Mouse (Mus musculus) CH12F3 (cell line): Measurements from ENCODE around the gene 1700003E16Rik.

ENCODE experiments used
- in situ Hi-C: fragments of 300-500 bp; cut with MboI; formaldehyde crosslinking; loops from 2 replicates; pipeline ENCODE4 v1.14.3; 2020; ENCODE audit warnings: low sequenced_read_pairs

The 1700003E16Rik gene

DNA sequence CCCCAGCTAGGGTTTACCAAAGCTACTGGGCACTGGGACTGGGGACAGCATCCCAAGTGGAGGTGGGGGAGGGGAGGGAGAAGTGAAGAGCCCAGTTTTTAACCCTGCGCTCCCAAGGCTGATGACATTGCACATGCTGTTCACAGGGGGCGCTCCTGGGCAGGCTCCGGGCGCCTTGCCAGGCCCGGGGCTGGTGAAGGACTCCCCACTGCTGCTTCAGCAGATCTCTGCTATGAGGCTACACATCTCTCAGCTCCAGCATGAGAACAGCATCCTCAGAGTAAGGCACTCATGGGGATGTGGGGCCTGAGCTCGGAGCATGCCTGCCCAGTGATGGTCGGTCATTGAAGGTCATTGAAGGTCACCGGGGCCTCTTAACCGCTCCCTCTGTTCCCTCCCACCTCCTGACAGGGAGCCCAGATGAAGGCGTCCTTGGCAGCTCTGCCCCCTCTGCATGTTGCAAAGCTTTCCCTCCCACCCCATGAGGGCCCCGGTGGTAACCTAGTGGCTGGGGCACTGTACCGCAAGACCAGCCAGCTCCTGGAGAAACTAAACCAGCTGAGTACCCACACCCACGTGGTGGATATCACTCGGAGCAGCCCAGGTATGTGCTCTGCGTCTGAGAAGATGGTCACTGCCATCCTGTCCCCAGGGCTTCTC is 41.3 kb downstream of the 1700003E16Rik start:
- in situ Hi-C loops = no loop called here

DNA sequence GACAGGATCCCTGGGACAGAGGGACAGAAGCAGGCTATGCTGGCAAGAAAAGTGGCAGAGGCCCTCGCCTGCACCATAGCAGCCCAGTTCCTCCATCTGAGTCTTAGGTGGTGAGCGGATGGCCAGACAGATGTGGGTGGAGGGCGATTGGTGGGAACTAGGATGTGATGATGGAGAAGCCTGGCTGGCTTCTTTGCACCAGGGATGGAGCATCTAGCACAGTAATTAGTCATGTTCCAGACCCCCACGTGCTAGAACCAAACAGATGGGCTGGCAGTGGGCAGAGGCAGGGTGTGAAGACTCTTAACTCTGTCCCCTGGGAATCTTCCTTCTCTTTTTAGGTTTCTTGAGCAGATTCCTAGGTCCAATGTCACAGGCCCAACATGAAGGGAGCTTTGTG is 47.1 kb downstream of the 1700003E16Rik start:
- in situ Hi-C loops = no loop called here

- in situ Hi-C loops = no loop called here
Observed at GRCm38 (mm10) chr6:83205851-83206250, 49.6 kb downstream of the 1700003E16Rik start.

- in situ Hi-C loops = no loop called here
Observed at GRCm38 (mm10) chr6:83206321-83206720, 50.1 kb downstream of the 1700003E16Rik start.

DNA sequence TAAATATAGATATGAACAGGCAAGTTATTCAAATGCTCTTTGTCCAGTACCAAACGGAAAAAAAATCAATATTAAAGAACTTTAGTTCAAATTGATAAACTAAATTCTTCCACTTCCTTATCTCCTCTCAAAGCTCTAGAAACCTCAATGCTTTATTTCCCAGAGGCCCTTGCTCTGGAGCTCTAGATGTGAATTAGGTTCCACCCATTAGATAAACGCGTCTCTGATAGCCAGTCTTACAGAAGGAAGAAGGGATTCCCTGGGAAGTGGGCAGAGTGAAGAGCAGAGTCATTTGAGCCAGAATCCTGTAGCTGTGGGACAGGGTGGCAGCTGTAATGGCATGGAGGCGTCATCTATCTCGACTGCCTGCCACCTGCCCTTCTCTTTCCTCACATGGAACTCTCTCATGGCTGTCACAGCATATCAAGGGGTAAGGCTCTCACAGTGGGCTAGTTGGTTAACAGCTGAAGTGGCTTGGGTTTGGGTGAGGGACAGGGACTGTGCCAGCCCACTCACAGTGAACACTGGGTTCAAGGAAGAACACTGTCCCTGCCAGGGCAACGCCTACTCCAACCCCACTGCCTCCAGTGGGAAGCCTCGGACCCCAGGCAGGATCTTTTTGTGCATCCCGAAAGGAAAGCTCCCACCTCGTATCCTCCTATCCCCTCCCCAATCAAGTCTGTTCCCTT is 51.3 kb downstream of the 1700003E16Rik start:
- in situ Hi-C loops = no loop called here

DNA sequence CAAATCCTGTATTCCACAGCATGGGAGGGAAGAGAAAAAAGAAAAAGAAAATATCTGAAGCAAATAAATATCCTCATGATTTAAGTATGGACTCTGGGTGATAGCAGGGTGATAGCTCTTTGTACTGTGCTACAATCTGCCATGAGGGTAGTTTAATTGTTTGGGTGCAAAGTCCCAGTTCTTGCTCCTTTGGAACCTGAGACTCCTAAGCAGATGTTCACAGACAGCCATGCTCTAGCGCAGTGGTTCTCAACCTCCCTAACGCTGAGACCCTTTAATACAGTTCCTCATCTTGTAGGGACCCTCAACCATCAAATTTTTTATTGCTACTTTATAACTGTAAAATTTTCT is 51.8 kb downstream of the 1700003E16Rik start:
- in situ Hi-C loops = no loop called here

GRCm38 (mm10) chr6:83210495-83210894 is 54.3 kb downstream of the 1700003E16Rik start:
- in situ Hi-C loops = no loop called here

DNA sequence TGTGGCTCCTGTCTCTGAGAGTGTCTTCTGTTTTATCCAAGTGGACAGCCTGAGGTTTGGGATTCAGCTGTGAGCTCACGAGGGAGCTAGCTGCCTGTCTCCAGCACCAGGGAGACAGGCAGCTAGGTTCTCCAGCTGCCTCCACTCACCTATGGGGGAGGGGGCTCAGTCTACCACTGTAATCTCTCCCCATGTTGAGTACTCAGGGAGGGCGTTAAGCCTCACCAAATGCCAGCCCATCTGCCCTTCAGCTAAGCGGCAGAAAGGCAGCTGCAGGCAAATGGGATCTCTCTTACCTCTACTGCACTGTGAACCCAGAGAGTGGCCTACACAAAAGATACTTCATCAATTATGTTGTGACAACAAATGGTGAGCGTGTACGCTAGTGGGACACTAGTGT is 55.3 kb downstream of the 1700003E16Rik start:
- in situ Hi-C loops = no loop called here
